Mouse (Mus musculus): Measurements from ENCODE around the gene Cryba2. TPM values are rescaled to one million over a fixed set of nuclear protein-coding genes. Genes with fewer than 3 reads are reported as not detected.

Cryba2 gene
- total and polyA plus RNA-seq, 3 experiments, result 0.30 to 0.55 TPM; not detected in 1

- no peak overlapping the region for H3K27ac ChIP-seq (ENCODE audit: insufficient read depth, low read depth)
- 0 out of 2 replicates have a peak overlapping the region, but pooled peaks have one; percentile 25 for H3K4me2 ChIP-seq (ENCODE audit: insufficient read depth, low read depth, poor library complexity, severe bottlenecking)
- H3K4me1 ChIP-seq (ENCODE audit: control insufficient read depth in 1 of 2, insufficient read depth in 2 of 2), result peaks cover 27 to 55% of the 10 kb centered on the region in 2 experiments
- peaks cover 23% of the 10 kb centered on the region for H3K27me3 ChIP-seq (replicated peaks)
- H3K79me2 ChIP-seq (replicated peaks; ENCODE audit: control insufficient read depth, extremely low read depth, insufficient read depth, poor library complexity, severe bottlenecking), result no peaks in the 10 kb centered on the region
- H3K9me3 ChIP-seq (replicated peaks; ENCODE audit: low read length), result no peaks in the 10 kb centered on the region
- in situ Hi-C loops (cut with MboI; ENCODE audit: low pct_ligation_motif_present, low pct_unique_long_range_greater_than_20kb, low sequenced_read_pairs) (no loop called here), dilution Hi-C loops (cut with MboI; ENCODE audit: extremely low pct_ligation_motif_present, extremely low pct_unique_long_range_greater_than_20kb, low sequenced_read_pairs) (no loop called here)
- no peak for DNase-seq (ENCODE audit: extremely low read depth)
- TF ChIP-seq RCOR1 (conservative IDR thresholded peaks at IDR 0.05; ENCODE audit: low read depth, low read length) (no peak), ZNF384 (IDR thresholded peaks at IDR 0.05; ENCODE audit: low read depth, low read length) (no peak), USF2 (conservative IDR thresholded peaks at IDR 0.05; ENCODE audit: low read depth, low read length) (no peak), KAT2A (IDR thresholded peaks at IDR 0.05; ENCODE audit: insufficient replicate concordance, low read length) (no peak), ZMIZ1 (IDR thresholded peaks at IDR 0.05; ENCODE audit: low read depth, low read length) (no peak), ZKSCAN1 (IDR thresholded peaks at IDR 0.05; ENCODE audit: borderline replicate concordance, low read depth, low read length) (no peak), JUN (IDR thresholded peaks at IDR 0.05; ENCODE audit: insufficient read depth, low read depth, low read length) (no peak), E2F4 (IDR thresholded peaks at IDR 0.05; ENCODE audit: insufficient replicate concordance, low read depth, low read length) (no peak), POLR2A (IDR thresholded peaks at IDR 0.05; ENCODE audit: low read depth, low read length) (no peak), MAX (IDR thresholded peaks at IDR 0.05; ENCODE audit: low read length) (no peak), CTCF (conservative IDR thresholded peaks at IDR 0.05 in 1 of 2, IDR thresholded peaks at IDR 0.05 in 1 of 2; ENCODE audit: low read depth in 2 of 2, low read length in 2 of 2) (no peak), MAFK (IDR thresholded peaks at IDR 0.05; ENCODE audit: insufficient replicate concordance, low read length) (no peak), CHD2 (IDR thresholded peaks at IDR 0.05; ENCODE audit: low read length) (no peak)
- H3K4me3 ChIP-seq (replicated peaks in 1 of 3; ENCODE audit: low read depth in 2 of 3, low read length in 2 of 3, poor library complexity in 1 of 3), result no peak overlapping the region
- no peaks in the 10 kb centered on the region for H3K36me3 ChIP-seq (replicated peaks in 1 of 2; ENCODE audit: control insufficient read depth in 1 of 2, insufficient read depth in 1 of 2, low read length in 1 of 2)
- no peak overlapping the region for H3K9ac ChIP-seq (ENCODE audit: insufficient read depth, low read depth)
Observed at GRCm38 (mm10) chr1:74892351-74893133, 401 bp downstream of the Cryba2 start.

- Histone ChIP-seq H3K36me3 (replicated peaks in 1 of 2; ENCODE audit: control insufficient read depth in 1 of 2, insufficient read depth in 1 of 2, low read length in 1 of 2) (no peaks in the 10 kb centered on the region), H3K27ac (ENCODE audit: insufficient read depth, low read depth) (no peak overlapping the region), H3K4me3 (replicated peaks in 1 of 3; ENCODE audit: low read depth in 2 of 3, low read length in 2 of 3, poor library complexity in 1 of 3) (no peak overlapping the region), H3K4me2 (ENCODE audit: insufficient read depth, low read depth, poor library complexity, severe bottlenecking) (no peak overlapping the region), H3K9me3 (replicated peaks; ENCODE audit: low read length) (no peaks in the 10 kb centered on the region), H3K79me2 (replicated peaks; ENCODE audit: control insufficient read depth, extremely low read depth, insufficient read depth, poor library complexity, severe bottlenecking) (no peaks in the 10 kb centered on the region), H3K27me3 (replicated peaks) (peaks cover 28% of the 10 kb centered on the region), H3K4me1 (ENCODE audit: control insufficient read depth in 1 of 2, insufficient read depth in 2 of 2) (peaks cover 17 to 45% of the 10 kb centered on the region in 2 experiments), H3K9ac (ENCODE audit: insufficient read depth, low read depth) (no peak overlapping the region)
- peak; percentile 60 for DNase-seq (ENCODE audit: extremely low read depth)
- in situ Hi-C loops (cut with MboI; ENCODE audit: low pct_ligation_motif_present, low pct_unique_long_range_greater_than_20kb, low sequenced_read_pairs), result no loop called here
- TF ChIP-seq PAX5 (IDR thresholded peaks at IDR 0.05; ENCODE audit: low read length) (no peak), ELF1 (IDR thresholded peaks at IDR 0.05; ENCODE audit: low read depth, low read length) (no peak), GABPA (IDR thresholded peaks at IDR 0.05; ENCODE audit: insufficient replicate concordance, low read depth, low read length) (no peak), ETS1 (conservative IDR thresholded peaks at IDR 0.05; ENCODE audit: low read depth, low read length) (no peak), IRF4 (IDR thresholded peaks at IDR 0.05; ENCODE audit: low read depth, low read length) (no peak), JUND (conservative IDR thresholded peaks at IDR 0.05; ENCODE audit: low read depth, low read length) (no peak), JUN (IDR thresholded peaks at IDR 0.05; ENCODE audit: insufficient read depth, low read depth, low read length) (no peak), SIN3A (IDR thresholded peaks at IDR 0.05; ENCODE audit: low read length) (no peak), MYC (IDR thresholded peaks at IDR 0.05; ENCODE audit: low read depth, low read length) (no peak), BHLHE40 (IDR thresholded peaks at IDR 0.05; ENCODE audit: low read depth, low read length) (no peak), RAD21 (IDR thresholded peaks at IDR 0.05; ENCODE audit: low read depth, low read length) (no peak), ZC3H11A (IDR thresholded peaks at IDR 0.05; ENCODE audit: low read depth, low read length) (no peak), ZKSCAN1 (IDR thresholded peaks at IDR 0.05; ENCODE audit: borderline replicate concordance, low read depth, low read length) (no peak), MAX (IDR thresholded peaks at IDR 0.05; ENCODE audit: low read length) (no peak), KAT2A (IDR thresholded peaks at IDR 0.05; ENCODE audit: insufficient replicate concordance, low read length) (no peak), MEF2A (IDR thresholded peaks at IDR 0.05; ENCODE audit: borderline replicate concordance, low read depth, low read length) (no peak)
- dilution Hi-C loops (cut with MboI; ENCODE audit: extremely low pct_ligation_motif_present, extremely low pct_unique_long_range_greater_than_20kb, low sequenced_read_pairs), result no loop called here
Observed at GRCm38 (mm10) chr1:74891513-74891912, 1.4 kb downstream of the Cryba2 start.
